Mouse (Mus musculus) kidney, postnatal 0 days (tissue): ENCODE results near the gene Zfp942. TPM values are rescaled to one million over a fixed set of nuclear protein-coding genes. Genes with fewer than 3 reads are reported as not detected.
"Not testable (repeated sequence)": the region's sequence is repeated elsewhere in the genome, so short reads cannot be mapped to it uniquely, and the experiment has no call there.

Experiments used
- ATAC-seq: fragments of 200-750 bp; cut with Nextera tagmentation; replicated peaks from 2 replicates; pipeline ENCODE4 v1.8.0; 2017; ENCODE audit warnings: low read depth, moderate number of reproducible peaks, moderate TSS enrichment, moderate library complexity; ENCODE audit not compliant: low FRiP score
- DNase-seq: peaks from one replicate; pipeline ENCODE4 v3.0.0-alpha.2; 2016; ENCODE audit warnings: low spot score
- H3K27ac ChIP-seq: fragments of 300-500 bp; sonication (generic); 2 replicates; pipeline ENCODE4 v1.5.1; 2014; ENCODE audit warnings: mild to moderate bottlenecking
- H3K27me3 ChIP-seq: fragments of 300-500 bp; sonication (generic); 2 replicates; pipeline ENCODE4 v1.6.1; 2014; ENCODE audit warnings: low read length, mixed read lengths; ENCODE audit not compliant: insufficient read depth
- H3K36me3 ChIP-seq: fragments of 300-500 bp; sonication (generic); 2 replicates; pipeline ENCODE4 v1.6.1; 2014; ENCODE audit warnings: low read length, mixed read lengths; ENCODE audit not compliant: insufficient read depth
- H3K4me1 ChIP-seq: fragments of 300-500 bp; sonication (generic); replicated peaks from 2 replicates; pipeline ENCODE4 v1.6.1; 2014; ENCODE audit warnings: antibody characterized with exemption, low read length, mixed read lengths; ENCODE audit not compliant: insufficient read depth
- H3K4me2 ChIP-seq: fragments of 300-500 bp; sonication (generic); 2 replicates; pipeline ENCODE4 v1.6.1; 2014; ENCODE audit warnings: mild to moderate bottlenecking, low read length, moderate library complexity, mixed read lengths
- H3K4me3 ChIP-seq: fragments of 300-500 bp; sonication (generic); replicated peaks from 2 replicates; pipeline ENCODE4 v1.5.1; 2014; ENCODE audit warnings: low read depth, low read length
- H3K9ac ChIP-seq: fragments of 300-500 bp; sonication (generic); 2 replicates; pipeline ENCODE4 v1.6.1; 2014; ENCODE audit warnings: low read depth, low read length
- H3K9me3 ChIP-seq: fragments of 300-500 bp; sonication (generic); replicated peaks from 2 replicates; pipeline ENCODE4 v1.6.1; 2016; ENCODE audit warnings: low read length, inconsistent platforms, mixed read lengths
- CTCF ChIP-seq: IDR thresholded peaks from 2 replicates; pipeline ENCODE4 v1.5.1; 2016; ENCODE audit warnings: antibody characterized with exemption, low read depth, mild to moderate bottlenecking, moderate library complexity
- WGBS: fragments of 180-500 bp; shearing (Covaris S2); extraction: QIAGEN DNeasy Blood & Tissue Kit; methylation state at CpG from one replicate; pipeline ENCODE4 v1.1.7; 2014; 5-methylcytosine and 5-hydroxymethylcytosine counted together
- polyA plus RNA-seq: library from polyadenylated mRNA; unstranded; fragments of >200 nt; fragmentation: Nextera tagmentation; extraction: Ambion mirVana; gene quantifications from 2 replicates; pipeline ENCODE4 v1.2.1, GENCODE M21; 2015

Zfp942 gene
- 16.7 and 17.4 TPM in 2 replicates for polyA plus RNA-seq

DNA sequence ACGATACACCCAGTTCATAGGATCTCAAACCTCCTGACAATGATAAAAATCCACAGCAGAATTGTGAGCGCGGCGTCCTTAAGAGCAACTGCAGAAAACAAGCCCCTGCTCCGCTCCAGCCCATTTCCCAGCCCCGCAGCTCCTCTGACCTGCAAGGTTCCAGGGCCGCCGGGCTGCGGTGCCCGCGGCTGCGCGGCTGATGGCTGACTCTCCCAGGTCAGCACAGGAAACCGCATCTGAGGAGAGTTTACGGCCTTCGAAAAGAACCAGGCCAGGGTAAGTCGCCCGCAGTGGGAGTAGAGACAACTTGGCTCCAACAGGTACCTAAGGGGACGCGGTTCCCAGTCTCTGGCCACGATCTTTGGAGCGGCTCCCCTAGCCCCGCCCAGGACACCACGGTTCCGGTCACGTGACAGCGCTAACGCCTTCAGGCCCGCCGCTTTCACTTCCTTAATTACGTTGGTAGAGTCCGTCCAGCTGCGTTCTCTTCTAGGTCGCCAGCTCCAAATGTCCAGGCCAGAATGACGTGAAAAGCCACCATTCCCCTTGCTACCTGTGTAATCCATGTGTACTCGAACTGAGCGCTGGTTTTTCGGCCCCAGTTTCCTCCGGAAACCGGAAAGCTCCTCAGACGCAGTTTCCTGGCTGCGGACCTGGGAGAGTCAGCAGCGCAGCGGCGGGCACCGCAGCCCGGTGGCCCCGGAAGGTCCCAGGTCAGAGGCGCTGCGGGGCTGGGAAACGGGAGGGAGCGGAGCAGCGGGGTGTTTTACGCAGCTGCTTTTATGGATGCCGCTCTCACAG lies at the start of gene Zfp942, which contains the start of gene Zfp943:
TSS of gene Zfp942 (minus strand) at position 358 of the 801 bp plus-strand sequence.
TSS of gene Zfp943 (plus strand) at position 446 of the 801 bp plus-strand sequence.
- H3K9me3 ChIP-seq, H3K4me1 ChIP-seq, H3K36me3 ChIP-seq, H3K27me3 ChIP-seq: not testable (repeated sequence)
- peak within 1 kb of the TSS; percentile 71 for H3K4me3 ChIP-seq
- under 1% methylated on average over 41 of the region's 55 CpGs for WGBS
- peak within 1 kb of the TSS; percentile 75 for H3K9ac ChIP-seq
- peak; percentile 98 for ATAC-seq
- peak within 1 kb of the TSS; percentile 61 for H3K4me2 ChIP-seq
- peak within 1 kb of the TSS; percentile 91 for H3K27ac ChIP-seq
- peak; percentile 70 for DNase-seq

DNA sequence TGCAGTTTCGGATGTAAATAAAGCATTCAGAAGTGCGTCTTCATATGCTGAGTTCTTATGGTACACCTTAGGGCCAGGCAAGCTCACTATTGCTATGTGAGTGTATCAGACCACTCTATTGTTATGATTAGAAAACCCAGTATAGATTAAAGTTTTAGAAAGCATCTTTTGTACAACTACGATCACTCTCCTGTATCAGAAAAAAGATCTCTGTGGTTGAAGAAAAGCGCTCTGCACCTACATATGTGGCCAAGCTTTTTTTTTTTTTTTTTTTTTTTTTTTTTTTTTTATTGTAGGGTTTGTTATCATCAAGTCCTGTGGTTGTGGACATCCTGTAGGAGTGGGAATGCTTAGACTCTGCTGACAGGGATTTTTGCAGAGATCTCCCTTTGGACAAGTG lies 1.0 kb upstream of the Zfp942 start:
- Histone ChIP-seq H3K36me3 (no peaks in the 10 kb centered on the region), H3K27me3 (no peaks in the 10 kb centered on the region), H3K4me2 (peak overlapping the region; percentile 55), H3K9ac (peak overlapping the region; percentile 35; the same call in 1 of the 2 replicates), H3K4me3 (peak overlapping the region; percentile 71), H3K27ac (no peak overlapping the region), H3K4me1 (no peaks in the 10 kb centered on the region), H3K9me3 (no peaks in the 10 kb centered on the region)
- ATAC-seq (no peak), DNase-seq (no peak)
- 50% methylated on average over 4 of the region's 4 CpGs for WGBS
- no peak for TF ChIP-seq CTCF

GRCm38 (mm10) chr17:21909456-21910052 lies 52.7 kb downstream of the Zfp942 start, which contains the start of gene Zfp995:
Gene Zfp995, minus strand, starts transcription at chr17:21909926.
- ATAC-seq (peak; percentile 99), DNase-seq (peak; percentile 82)
- peak within 1 kb of the TSS; percentile 61 for H3K4me3 ChIP-seq
- H3K27ac ChIP-seq, result peak within 1 kb of the TSS; percentile 50; the same call in 1 of the 2 replicates
- H3K27me3 ChIP-seq, H3K36me3 ChIP-seq, H3K4me1 ChIP-seq, H3K9me3 ChIP-seq: not testable (repeated sequence)
- WGBS, result 1% methylated on average over 24 of the region's 24 CpGs
- H3K4me2 ChIP-seq, result peak within 1 kb of the TSS; percentile 68
- TF ChIP-seq CTCF, result peak; percentile 11; the same call in 1 of the 2 replicates
- peak within 1 kb of the TSS; percentile 72 for H3K9ac ChIP-seq

DNA sequence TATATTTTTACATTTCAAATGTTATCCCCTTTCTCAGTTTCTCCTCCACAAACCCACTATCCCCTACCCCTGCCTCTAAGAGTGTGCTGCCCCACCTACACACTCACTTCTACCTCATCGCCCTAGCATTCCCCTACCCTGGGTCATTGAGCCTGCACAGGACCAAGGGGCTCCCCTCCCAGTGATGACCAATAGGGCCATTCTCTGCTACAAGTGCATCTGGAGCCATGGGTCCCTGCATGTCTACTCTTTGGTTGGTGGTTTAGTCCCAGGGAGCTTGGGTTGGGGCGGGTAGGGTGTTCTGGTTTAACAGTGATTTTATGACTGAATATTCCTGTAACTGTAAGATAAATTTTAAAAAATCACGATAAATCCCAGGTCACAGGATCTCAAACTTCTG lies 53.2 kb downstream of the Zfp942 start:
- Histone ChIP-seq H3K4me2 (peak overlapping the region; percentile 68), H3K4me3 (peak overlapping the region; percentile 61), H3K4me1 (no peaks in the 10 kb centered on the region), H3K9ac (peak overlapping the region; percentile 72), H3K27me3 (no peaks in the 10 kb centered on the region), H3K36me3 (no peaks in the 10 kb centered on the region), H3K27ac (peak overlapping the region; percentile 50; the same call in 1 of the 2 replicates), H3K9me3 (no peaks in the 10 kb centered on the region)
- WGBS, result 12% methylated on average over 3 of the region's 3 CpGs
- ATAC-seq (peak; percentile 68), DNase-seq (peak; percentile 3)
- no peak for TF ChIP-seq CTCF

Other genes with a start within 250 kb of the Zfp942 start
- 5.5 and 5.7 TPM in 2 replicates for gene Zfp229, start 231.7 kb downstream of the Zfp942 start, polyA plus RNA-seq
- 5.3 and 5.8 TPM in 2 replicates for gene Zfp820, start 116.7 kb downstream of the Zfp942 start, polyA plus RNA-seq
- gene Zfp995, start 52.5 kb downstream of the Zfp942 start, polyA plus RNA-seq, result 8.0 and 9.6 TPM in 2 replicates
- 16.1 and 16.4 TPM in 2 replicates for gene Zfp943, start 88 bp upstream of the Zfp942 start, polyA plus RNA-seq
- 3.4 and 3.5 TPM in 2 replicates for gene Zfp947, start 203.7 kb upstream of the Zfp942 start, polyA plus RNA-seq